Mouse (Mus musculus) neural tube, embryonic 13.5 days (tissue): ENCODE data around the gene Vmn2r92. TPM values are rescaled to one million over a fixed set of nuclear protein-coding genes. Genes with fewer than 3 reads are reported as not detected.
"Not testable (repeated sequence)": the region's sequence is repeated elsewhere in the genome, so short reads cannot be mapped to it uniquely, and the experiment has no call there.

Source experiments
- ATAC-seq: fragments of 200-750 bp; cut with Nextera tagmentation; 2 replicates; pipeline ENCODE4 v1.8.0; 2017; ENCODE audit warnings: low read depth, mild to moderate bottlenecking, moderate TSS enrichment, moderate library complexity
- H3K27ac ChIP-seq: fragments of 300-500 bp; sonication (generic); replicated peaks from 2 replicates; pipeline ENCODE4 v1.5.1; 2015; ENCODE audit warnings: moderate library complexity, mild to moderate bottlenecking, inconsistent platforms
- H3K27me3 ChIP-seq: fragments of 300-500 bp; sonication (generic); 2 replicates; pipeline ENCODE4 v1.6.1; 2015; ENCODE audit warnings: mild to moderate bottlenecking, inconsistent platforms
- H3K36me3 ChIP-seq: fragments of 300-500 bp; sonication (generic); 2 replicates; pipeline ENCODE4 v1.6.1; 2015; ENCODE audit warnings: mild to moderate bottlenecking, inconsistent platforms
- H3K4me1 ChIP-seq: fragments of 300-500 bp; sonication (generic); replicated peaks from 2 replicates; pipeline ENCODE4 v1.6.1; 2015; ENCODE audit warnings: inconsistent platforms
- H3K4me2 ChIP-seq: fragments of 300-500 bp; sonication (generic); 2 replicates; pipeline ENCODE4 v1.6.1; 2015; ENCODE audit warnings: inconsistent platforms, mild to moderate bottlenecking, moderate library complexity
- H3K4me3 ChIP-seq: fragments of 300-500 bp; sonication (generic); 2 replicates; pipeline ENCODE4 v1.5.1; 2015; ENCODE audit warnings: mild to moderate bottlenecking, inconsistent platforms
- H3K9ac ChIP-seq: fragments of 300-500 bp; sonication (generic); 2 replicates; pipeline ENCODE4 v1.6.1; 2015; ENCODE audit warnings: moderate library complexity, mild to moderate bottlenecking, inconsistent platforms
- H3K9me3 ChIP-seq: fragments of 300-500 bp; sonication (generic); 2 replicates; pipeline ENCODE4 v1.6.1; 2016; ENCODE audit warnings: inconsistent platforms
- WGBS: fragments of 180-500 bp; shearing (Covaris S2); methylation state at CpG from one replicate; pipeline ENCODE4 v1.1.7; 2015; 5-methylcytosine and 5-hydroxymethylcytosine counted together
- polyA plus RNA-seq: library from polyadenylated mRNA; unstranded; fragments of >200 nt; fragmentation: Nextera tagmentation; extraction: Ambion mirVana; gene quantifications from 2 replicates; pipeline ENCODE4 v1.2.1, GENCODE M21; 2015

Gene Vmn2r92
- polyA plus RNA-seq, result not detected in 2 replicates

DNA sequence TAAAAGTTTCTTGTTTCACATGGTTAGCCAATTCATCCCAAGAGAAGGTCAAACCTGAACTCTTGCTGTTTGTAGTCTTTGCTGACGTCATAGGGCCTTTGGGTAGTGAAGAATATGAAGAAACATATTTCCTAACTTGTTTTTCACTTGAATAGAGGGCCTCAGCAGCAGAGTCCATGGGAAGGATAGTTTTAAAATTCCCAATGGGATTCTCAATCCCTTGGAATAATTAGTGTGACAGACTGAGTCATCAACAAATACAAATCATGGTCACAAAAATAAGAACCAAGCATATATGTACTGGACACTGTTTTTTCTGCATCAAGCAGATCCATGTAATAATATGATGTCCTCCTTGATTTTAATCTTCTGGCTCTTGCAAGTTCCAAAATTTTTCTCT lies at the start of gene Vmn2r92:
Gene Vmn2r92, plus strand, starts transcription at position 301 of the 400 bp plus-strand sequence.
- H3K27ac ChIP-seq, H3K4me1 ChIP-seq, H3K36me3 ChIP-seq, H3K27me3 ChIP-seq, H3K9me3 ChIP-seq, H3K4me3 ChIP-seq, H3K4me2 ChIP-seq, ATAC-seq, H3K9ac ChIP-seq: not testable (repeated sequence)
- 86% methylated on average over 1 of the region's 1 CpGs for WGBS

DNA sequence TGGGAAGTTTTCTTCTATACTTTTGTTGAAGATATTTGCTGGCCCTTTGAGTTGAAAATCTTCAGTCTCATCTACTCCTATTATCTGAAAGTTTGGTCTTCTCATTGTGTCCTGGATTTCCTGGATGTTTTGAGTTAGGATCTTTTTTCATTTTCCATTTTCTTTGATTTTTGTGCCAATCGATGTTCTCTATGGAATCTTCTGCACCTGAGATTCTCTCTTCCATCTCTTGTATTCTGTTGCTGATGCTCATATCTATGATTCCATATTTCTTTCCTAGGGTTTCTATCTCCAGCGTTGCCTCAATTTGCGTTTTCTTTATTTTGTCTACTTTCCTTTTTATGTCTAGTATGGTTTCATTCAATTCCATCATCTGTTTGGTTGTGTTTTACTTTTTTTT lies 49.4 kb upstream of the Vmn2r92 start:
- H3K27me3 ChIP-seq, H3K27ac ChIP-seq, H3K4me2 ChIP-seq, H3K9ac ChIP-seq, H3K4me1 ChIP-seq, H3K36me3 ChIP-seq, H3K9me3 ChIP-seq, H3K4me3 ChIP-seq, ATAC-seq: not testable (repeated sequence)
- WGBS, result 87% methylated on average over 3 of the region's 3 CpGs

- H3K4me2 ChIP-seq, H3K4me3 ChIP-seq, H3K4me1 ChIP-seq, H3K9ac ChIP-seq, H3K27me3 ChIP-seq, H3K9me3 ChIP-seq, H3K36me3 ChIP-seq, ATAC-seq, H3K27ac ChIP-seq: not testable (repeated sequence)
- 76% methylated on average over 2 of the region's 2 CpGs for WGBS
These were observed 9.5 kb downstream of the Vmn2r92 start for GRCm38 (mm10) chr17:18161194-18161593.

DNA sequence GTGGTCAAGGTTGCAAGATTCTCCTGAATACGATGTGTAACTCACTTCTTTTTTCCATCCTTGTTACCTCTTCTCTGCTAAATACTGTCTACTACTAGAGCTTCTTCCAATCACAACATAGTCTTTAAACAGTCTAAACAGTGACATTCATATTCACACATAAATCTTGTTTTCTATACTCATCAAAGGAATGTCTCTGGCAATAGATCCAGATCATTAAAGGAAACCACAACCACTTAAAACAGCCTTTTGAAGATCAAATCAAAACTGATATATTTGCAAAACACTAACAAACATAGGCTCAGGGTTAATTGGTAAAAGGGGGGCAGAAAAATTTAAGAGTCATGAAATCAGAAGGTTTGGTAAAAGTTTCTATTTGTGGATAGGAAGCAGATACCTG lies 38.0 kb downstream of the Vmn2r92 start:
- no peak overlapping the region for H3K4me2 ChIP-seq
- no peaks in the 10 kb centered on the region; the same call in 1 of the 2 replicates for H3K9me3 ChIP-seq
- no peak overlapping the region for H3K27ac ChIP-seq
- H3K36me3 ChIP-seq, result no peaks in the 10 kb centered on the region
- ATAC-seq, result no peak
- 92% methylated on average over 1 of the region's 1 CpGs for WGBS
- no peaks in the 10 kb centered on the region for H3K27me3 ChIP-seq
- H3K9ac ChIP-seq, result no peak overlapping the region
- no peak overlapping the region for H3K4me3 ChIP-seq
- H3K4me1 ChIP-seq, result no peaks in the 10 kb centered on the region

GRCm38 (mm10) chr17:18221300-18221699 lies 69.6 kb downstream of the Vmn2r92 start:
- Histone ChIP-seq H3K4me2 (no peak overlapping the region), H3K36me3 (no peaks in the 10 kb centered on the region), H3K9ac (no peak overlapping the region), H3K9me3 (peaks cover 20% of the 10 kb centered on the region), H3K27me3 (no peaks in the 10 kb centered on the region), H3K4me3 (no peak overlapping the region), H3K27ac (no peak overlapping the region), H3K4me1 (no peaks in the 10 kb centered on the region)
- no peak for ATAC-seq

DNA sequence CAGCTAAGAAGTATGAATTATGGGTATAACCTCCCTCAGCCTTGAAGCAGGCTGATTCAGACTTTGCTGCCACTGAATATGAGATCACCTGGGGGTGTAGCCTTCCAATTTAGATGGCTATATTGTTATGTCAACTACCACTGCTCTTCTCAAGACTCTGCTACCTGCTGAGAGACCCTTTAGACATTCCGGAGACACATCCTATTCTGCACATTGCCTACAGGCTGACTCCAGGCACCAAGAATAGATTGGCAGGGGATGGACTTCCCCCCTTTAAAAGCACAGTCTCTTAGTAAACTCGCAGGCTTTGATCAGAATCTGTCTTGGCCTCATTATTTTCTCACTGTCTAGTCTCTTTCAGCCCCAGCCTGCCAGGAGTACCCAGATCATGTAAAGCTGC lies 80.3 kb downstream of the Vmn2r92 start:
- 78% methylated on average over 2 of the region's 2 CpGs for WGBS
- no peaks in the 10 kb centered on the region for H3K4me1 ChIP-seq

DNA sequence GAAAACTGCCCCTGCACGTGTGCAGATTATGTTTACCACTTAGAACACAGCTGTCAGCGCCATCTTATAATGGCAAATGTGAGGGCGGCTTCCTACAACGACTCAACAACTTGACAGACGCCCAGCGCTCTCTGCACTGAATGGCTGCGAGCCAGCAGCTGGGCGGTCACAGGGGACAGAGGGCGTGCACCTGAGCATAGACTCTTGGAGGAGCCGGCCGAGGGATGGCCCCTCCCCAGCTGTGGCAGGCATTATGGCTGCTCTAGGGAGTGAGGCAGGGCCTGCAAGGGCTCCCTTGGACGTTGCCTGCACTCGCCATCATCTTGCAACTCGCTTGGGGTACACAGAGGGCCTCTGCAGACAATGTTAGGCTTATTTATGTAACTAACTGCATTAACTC lies 85.2 kb downstream of the Vmn2r92 start:
- H3K9ac ChIP-seq, result no peak overlapping the region
- peaks cover 3% of the 10 kb centered on the region; the same call in 1 of the 2 replicates for H3K9me3 ChIP-seq
- ATAC-seq, result no peak
- no peak overlapping the region for H3K27ac ChIP-seq
- H3K27me3 ChIP-seq, result no peaks in the 10 kb centered on the region
- no peak overlapping the region for H3K4me2 ChIP-seq
- H3K4me1 ChIP-seq, result no peaks in the 10 kb centered on the region
- WGBS, result 81% methylated on average over 14 of the region's 14 CpGs
- H3K36me3 ChIP-seq, result no peaks in the 10 kb centered on the region
- H3K4me3 ChIP-seq, result no peak overlapping the region

More for the DNA sequence above, 80.3 kb downstream of the Vmn2r92 start:
- no peak for ATAC-seq
- H3K4me2 ChIP-seq, result no peak overlapping the region
- H3K9me3 ChIP-seq, result peaks cover 6% of the 10 kb centered on the region
- H3K9ac ChIP-seq, result no peak overlapping the region
- H3K27ac ChIP-seq, result no peak overlapping the region
- no peaks in the 10 kb centered on the region for H3K36me3 ChIP-seq
- H3K27me3 ChIP-seq, result no peaks in the 10 kb centered on the region
- no peak overlapping the region for H3K4me3 ChIP-seq

Other genes with a start within 250 kb of the Vmn2r92 start
- not detected in 2 replicates for gene Fpr-rs4, start 130.2 kb upstream of the Vmn2r92 start, polyA plus RNA-seq
- not detected in 2 replicates for gene Vmn2r124, start 102.5 kb upstream of the Vmn2r92 start, polyA plus RNA-seq
- gene Vmn2r91, start 66.9 kb upstream of the Vmn2r92 start, polyA plus RNA-seq, result not detected in 2 replicates
- gene Vmn2r94, start 125.9 kb downstream of the Vmn2r92 start, polyA plus RNA-seq, result not detected in 2 replicates
- not detected in 2 replicates for gene Vmn2r93, start 146.2 kb downstream of the Vmn2r92 start, polyA plus RNA-seq